Mouse (Mus musculus) c-Kit-positive CD71-positive TER-119-positive erythroid progenitor cells, embryonic 14.5 days (primary cell): ENCODE results near the gene Rnf157.
"Not testable (repeated sequence)": the region's sequence is repeated elsewhere in the genome, so short reads cannot be mapped to it uniquely, and the experiment has no call there.

Experiments
- DNase-seq: peaks from one replicate; pipeline ENCODE4 v3.0.0-alpha.2; 2013; ENCODE audit warnings: low spot score

The Rnf157 gene

GRCm38 (mm10) chr11:116434287-116434966, 21.6 kb upstream of the Rnf157 start:
- DNase-seq, result peak; percentile 50

- peak; percentile 100 for DNase-seq
Measured at GRCm38 (mm10) chr11:116433356-116434286, 20.8 kb upstream of the Rnf157 start, which contains the start of gene Ubald2. Gene Ubald2, plus strand, starts transcription at chr11:116434094.

GRCm38 (mm10) chr11:116432593-116433355, 19.9 kb upstream of the Rnf157 start:
- no peak for DNase-seq

- no peak for DNase-seq
Measured at GRCm38 (mm10) chr11:116432127-116432526, 19.3 kb upstream of the Rnf157 start.

- DNase-seq, result no peak
Measured at GRCm38 (mm10) chr11:116431428-116432077, 18.7 kb upstream of the Rnf157 start.

GRCm38 (mm10) chr11:116430723-116431427, 18.0 kb upstream of the Rnf157 start:
- DNase-seq, result peak; percentile 64

GRCm38 (mm10) chr11:116429862-116430613, 17.2 kb upstream of the Rnf157 start:
- DNase-seq, result no peak

GRCm38 (mm10) chr11:116428872-116429859, 16.3 kb upstream of the Rnf157 start:
- no peak for DNase-seq

- no peak for DNase-seq
Measured at GRCm38 (mm10) chr11:116426852-116427575, 14.2 kb upstream of the Rnf157 start.

- not testable (repeated sequence) for DNase-seq
Measured at GRCm38 (mm10) chr11:116426328-116426727, 13.5 kb upstream of the Rnf157 start.

GRCm38 (mm10) chr11:116424621-116425407, 12.0 kb upstream of the Rnf157 start:
- DNase-seq, result no peak

- no peak for DNase-seq
Measured at GRCm38 (mm10) chr11:116423782-116424620, 11.2 kb upstream of the Rnf157 start.

- DNase-seq, result no peak
Measured at GRCm38 (mm10) chr11:116423214-116423613, 10.4 kb upstream of the Rnf157 start.

- no peak for DNase-seq
Measured at GRCm38 (mm10) chr11:116422562-116422961, 9.7 kb upstream of the Rnf157 start.

- no peak for DNase-seq
Measured at GRCm38 (mm10) chr11:116421102-116421501, 8.3 kb upstream of the Rnf157 start.

GRCm38 (mm10) chr11:116418841-116419462, 6.1 kb upstream of the Rnf157 start:
- DNase-seq, result no peak
